Mouse (Mus musculus) ES-CJ7 (cell line): ENCODE results near the gene Bves.

ENCODE experiments used
- DNase-seq: peaks from one replicate; pipeline ENCODE4 v3.0.0; 2011; ENCODE audit warnings: low read depth, low spot score

Bves gene

GRCm38 (mm10) chr10:45348143-45348542 lies 12.6 kb downstream of the Bves start:
- peak; percentile 23 for DNase-seq

DNA sequence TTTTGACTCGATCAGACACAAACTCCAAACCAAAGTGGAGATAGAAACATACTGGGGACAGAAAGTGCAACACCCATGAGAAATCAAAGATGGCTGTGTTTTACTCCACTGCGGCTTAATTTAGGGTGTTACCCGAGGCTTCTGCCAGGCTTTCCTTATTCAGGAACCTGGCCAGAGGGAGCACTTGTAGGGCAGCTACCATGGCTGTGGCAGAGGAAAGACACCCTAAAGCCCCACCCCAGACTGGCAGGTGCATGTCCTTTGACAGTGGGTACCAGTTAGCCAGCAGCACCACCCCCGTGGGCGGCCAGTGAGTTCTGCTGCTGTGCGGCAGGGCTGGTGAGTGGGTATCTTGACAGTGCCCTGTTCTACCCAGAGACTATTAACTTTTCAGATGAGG lies 20.5 kb downstream of the Bves start:
- no peak for DNase-seq

DNA sequence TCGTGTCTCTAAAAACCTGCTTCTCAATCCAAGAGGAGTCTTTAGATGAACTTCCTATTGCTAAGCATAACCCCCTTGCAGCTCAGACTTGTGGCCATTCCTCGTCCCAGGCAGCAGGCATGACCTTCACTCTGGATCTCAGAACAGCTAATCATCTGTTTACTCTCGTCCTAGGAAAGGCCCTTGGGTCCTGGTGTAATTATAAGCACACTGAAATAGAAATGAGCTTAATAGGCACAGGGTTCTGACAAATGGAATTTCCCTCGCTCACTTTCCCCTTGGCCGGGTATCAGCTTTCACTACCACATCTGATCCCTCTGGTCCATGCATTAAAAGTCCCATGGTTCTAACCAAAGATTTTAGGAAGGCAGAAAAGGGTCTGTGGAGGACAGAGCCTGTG lies 27.8 kb downstream of the Bves start:
- DNase-seq: no peak

GRCm38 (mm10) chr10:45366987-45367705 lies 31.6 kb downstream of the Bves start:
- DNase-seq: no peak

DNA sequence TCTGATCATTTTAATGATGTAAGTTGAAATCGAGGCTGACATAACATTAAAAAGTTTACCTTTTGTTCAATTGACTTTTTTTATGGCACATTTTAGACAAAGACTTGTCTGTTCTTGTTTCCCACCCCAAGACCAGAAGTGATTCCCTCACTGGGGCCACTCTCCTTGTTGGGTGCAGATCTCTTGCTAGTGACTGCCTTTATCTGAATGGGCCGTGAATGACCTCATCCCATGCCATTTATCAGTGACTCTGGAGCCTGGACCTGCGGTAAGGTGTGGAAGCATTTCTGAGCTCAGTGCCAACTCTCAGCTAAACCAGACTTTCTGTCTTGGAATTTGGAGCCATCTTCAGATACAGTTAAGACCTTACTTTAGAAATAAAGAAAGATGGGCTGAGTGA lies 34.1 kb downstream of the Bves start:
- DNase-seq: no peak

GRCm38 (mm10) chr10:45370545-45370944 lies 35.0 kb downstream of the Bves start:
- no peak for DNase-seq

GRCm38 (mm10) chr10:45372994-45373692 lies 37.6 kb downstream of the Bves start:
- peak; percentile 70 for DNase-seq

DNA sequence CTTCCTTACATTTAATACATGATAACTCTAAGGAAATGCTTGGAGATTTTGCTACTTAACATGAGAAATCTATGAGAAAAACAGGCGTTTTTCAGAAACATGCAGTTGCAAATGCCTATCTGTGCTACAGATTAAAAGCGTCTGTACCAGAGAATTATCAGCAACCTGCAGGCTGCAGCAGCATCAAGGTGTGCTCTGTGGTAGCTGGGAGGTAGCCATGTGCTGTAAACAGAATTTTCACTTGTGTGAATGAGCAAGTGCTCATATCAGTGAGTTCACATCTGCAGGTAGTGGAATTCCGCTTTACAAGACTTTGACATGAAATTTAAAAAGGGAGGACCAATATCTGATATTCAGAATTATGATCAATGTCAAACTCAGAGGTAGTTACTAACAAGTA lies 42.7 kb downstream of the Bves start:
- no peak for DNase-seq

DNA sequence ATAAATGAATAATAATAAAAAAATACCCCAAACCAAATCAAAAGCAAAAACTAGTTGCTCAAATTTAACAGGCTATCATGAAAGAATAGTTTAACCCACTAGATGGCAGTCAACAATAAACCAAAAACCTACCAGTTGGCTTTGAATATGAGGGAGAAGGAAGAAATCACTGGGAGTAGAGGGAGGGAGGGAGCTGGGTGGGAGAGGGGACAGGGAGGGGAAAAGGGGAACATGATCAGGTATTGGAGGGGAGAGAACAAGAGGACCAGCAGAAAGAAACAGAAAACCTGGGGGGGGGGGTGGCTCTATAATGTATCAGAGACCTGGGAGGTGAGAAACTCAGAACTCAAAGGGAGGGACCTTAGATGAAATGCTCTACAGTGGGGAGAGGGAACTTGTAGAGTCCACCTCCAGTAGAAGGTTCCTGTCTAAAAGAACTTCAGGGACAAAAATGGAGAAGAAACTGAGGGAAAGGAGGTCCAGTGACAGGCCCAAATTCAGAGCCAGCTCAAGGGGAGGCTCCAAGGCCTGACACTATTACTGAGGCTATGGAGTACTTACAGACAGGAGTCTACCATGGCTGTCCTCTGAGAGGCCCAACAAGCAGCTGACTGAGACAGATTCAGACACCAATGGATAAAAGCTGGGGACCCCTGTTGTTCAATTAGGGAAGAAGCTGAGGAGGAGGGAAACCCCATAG lies 46.5 kb downstream of the Bves start:
- peak; percentile 12 for DNase-seq

DNA sequence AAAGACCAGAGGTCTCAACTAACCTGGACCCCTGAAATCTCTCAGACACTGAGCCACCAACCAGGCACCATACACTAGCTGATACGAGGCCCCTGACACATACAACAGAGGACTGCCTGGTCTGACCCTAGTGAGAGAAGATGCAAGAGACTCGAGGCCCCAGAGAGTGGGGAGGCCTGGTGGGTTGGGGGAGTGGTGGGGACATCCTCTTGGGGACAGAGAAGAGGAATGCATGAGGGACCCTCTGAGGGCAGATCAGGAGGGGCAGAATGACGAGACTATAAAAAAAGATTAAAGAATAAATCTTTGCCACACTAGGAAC lies 47.0 kb downstream of the Bves start:
- no peak for DNase-seq

DNA sequence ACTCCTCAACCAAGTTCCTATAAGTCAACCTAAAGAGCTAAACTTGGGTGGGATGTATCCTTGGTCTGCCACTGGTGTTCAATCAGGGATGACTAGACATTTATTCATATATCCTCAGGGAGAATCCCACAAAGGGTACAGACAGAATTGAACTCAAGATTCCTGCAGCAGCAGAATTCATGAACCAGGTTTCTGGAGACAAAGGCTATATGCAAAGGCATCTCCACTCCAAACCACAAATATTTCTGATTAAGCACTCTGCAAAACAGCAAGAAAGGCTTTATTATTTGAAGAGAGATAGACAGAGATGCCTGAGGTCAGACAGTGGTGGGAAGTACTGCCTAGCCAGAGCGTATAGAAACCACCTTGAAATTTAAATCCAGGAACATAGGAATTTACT lies 62.6 kb downstream of the Bves start:
- DNase-seq: no peak

DNA sequence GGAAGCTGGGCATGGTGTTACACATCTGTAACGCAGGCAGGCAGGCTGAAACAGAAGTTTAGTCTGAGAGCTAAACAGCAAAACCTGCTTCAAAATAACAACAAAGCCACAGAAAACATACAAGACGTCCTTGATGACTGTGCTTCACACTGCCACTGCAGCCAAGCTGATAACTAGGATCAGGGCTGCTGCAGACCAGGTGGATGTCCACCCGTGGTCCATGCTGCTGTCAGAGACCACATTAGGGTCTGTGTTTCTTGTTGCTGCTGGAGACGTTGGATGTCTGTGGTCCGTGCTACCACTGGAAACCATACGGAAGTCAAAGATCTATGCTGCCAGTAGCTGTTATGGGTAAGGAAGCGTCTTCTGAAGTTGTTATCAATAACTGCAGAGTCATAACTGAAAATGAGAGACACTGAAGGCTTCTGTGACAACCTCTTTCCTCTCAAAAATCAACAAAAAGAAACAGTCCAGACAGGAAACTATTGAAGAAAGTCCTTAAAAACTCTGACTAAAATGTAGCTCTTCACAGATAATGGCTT lies 64.2 kb downstream of the Bves start:
- DNase-seq: no peak

DNA sequence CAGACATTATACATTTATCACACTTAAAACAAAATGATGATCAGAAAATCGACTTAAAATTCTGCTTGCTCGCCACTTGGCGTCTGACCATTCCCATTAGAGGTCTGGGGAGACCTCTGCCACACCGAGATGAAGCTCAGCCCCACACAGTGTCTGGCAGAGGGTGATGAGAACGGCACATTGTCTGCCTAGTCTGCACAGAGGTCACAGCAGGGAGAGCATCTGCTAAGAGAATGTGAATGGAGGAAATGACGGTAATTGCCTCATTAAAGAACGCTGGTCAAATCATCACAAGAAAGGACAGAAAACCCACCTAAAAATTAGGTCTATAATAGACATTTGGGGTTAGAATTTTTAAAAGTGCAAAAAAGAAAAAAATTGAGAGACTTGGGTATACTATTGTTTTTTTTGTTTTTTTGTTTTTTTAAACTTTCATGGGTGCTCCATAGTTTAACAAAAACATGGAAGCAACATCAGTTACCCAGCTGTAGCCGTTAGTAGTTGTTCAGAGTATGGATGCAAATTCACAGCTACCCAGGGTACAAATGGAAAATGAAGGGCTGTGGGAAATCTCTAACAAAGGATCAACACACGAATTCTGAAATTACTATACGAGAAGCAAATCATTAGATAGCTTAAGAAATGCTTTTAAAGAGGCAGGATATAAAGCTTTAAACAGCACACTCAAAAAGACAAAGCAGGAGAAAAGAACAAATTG lies 75.2 kb downstream of the Bves start:
- peak; percentile 36 for DNase-seq

GRCm38 (mm10) chr10:45411741-45412140 lies 76.2 kb downstream of the Bves start:
- no peak for DNase-seq

DNA sequence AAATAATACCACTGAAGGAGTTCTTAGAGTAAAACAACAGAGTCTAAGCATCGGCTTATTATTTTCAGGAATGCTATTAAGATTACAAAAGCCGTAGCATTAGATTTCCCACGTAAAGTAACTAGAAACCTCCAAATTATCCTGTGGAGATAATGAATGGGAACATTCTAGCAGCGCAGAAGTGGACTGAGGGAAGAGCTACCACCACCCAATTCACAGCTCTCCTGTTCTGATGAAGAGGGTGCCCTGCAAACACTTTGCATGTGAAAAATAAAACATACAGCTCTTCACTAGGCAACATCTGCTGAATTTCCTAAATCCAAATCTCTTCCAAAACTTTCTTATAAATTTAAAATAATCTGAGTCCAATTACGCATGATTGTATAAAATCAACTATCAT lies 76.6 kb downstream of the Bves start:
- no peak for DNase-seq
